Mouse (Mus musculus) ovary, postnatal 36 days (tissue): Measurements from ENCODE around the gene Cpsf6.
"Not testable (repeated sequence)": the region's sequence is repeated elsewhere in the genome, so short reads cannot be mapped to it uniquely, and the experiment has no call there.

Experiments used
- DNase-seq: peaks from one replicate; pipeline ENCODE4 v3.0.0; 2022; ENCODE audit warnings: low spot score, mixed read lengths

Gene Cpsf6

GRCm38 (mm10) chr10:117399839-117400238 is 20.0 kb upstream of the Cpsf6 start:
- DNase-seq, result no peak

GRCm38 (mm10) chr10:117399196-117399595 is 19.4 kb upstream of the Cpsf6 start:
- no peak for DNase-seq

GRCm38 (mm10) chr10:117398044-117398780 is 18.4 kb upstream of the Cpsf6 start:
- DNase-seq, result no peak

GRCm38 (mm10) chr10:117397106-117397625 is 17.4 kb upstream of the Cpsf6 start:
- DNase-seq, result no peak

GRCm38 (mm10) chr10:117396386-117397048 is 16.7 kb upstream of the Cpsf6 start:
- no peak for DNase-seq

- DNase-seq, result no peak
These were observed 16.0 kb upstream of the Cpsf6 start for GRCm38 (mm10) chr10:117395801-117396200.

GRCm38 (mm10) chr10:117394738-117395550 is 15.1 kb upstream of the Cpsf6 start:
- DNase-seq, result no peak

GRCm38 (mm10) chr10:117393891-117394395 is 14.1 kb upstream of the Cpsf6 start:
- DNase-seq, result no peak

GRCm38 (mm10) chr10:117393196-117393890 is 13.5 kb upstream of the Cpsf6 start:
- peak; percentile 14 for DNase-seq

GRCm38 (mm10) chr10:117392832-117393195 is 13.0 kb upstream of the Cpsf6 start:
- DNase-seq, result no peak

GRCm38 (mm10) chr10:117392397-117392796 is 12.6 kb upstream of the Cpsf6 start:
- DNase-seq, result not testable (repeated sequence)

GRCm38 (mm10) chr10:117391801-117392200 is 12.0 kb upstream of the Cpsf6 start:
- no peak for DNase-seq

GRCm38 (mm10) chr10:117391057-117391456 is 11.2 kb upstream of the Cpsf6 start:
- no peak for DNase-seq

GRCm38 (mm10) chr10:117389904-117390875 is 10.4 kb upstream of the Cpsf6 start:
- no peak for DNase-seq

GRCm38 (mm10) chr10:117389371-117389740 is 9.5 kb upstream of the Cpsf6 start:
- no peak for DNase-seq

- no peak for DNase-seq
These were observed 9.0 kb upstream of the Cpsf6 start for GRCm38 (mm10) chr10:117388637-117389370.

GRCm38 (mm10) chr10:117387961-117388636 is 8.3 kb upstream of the Cpsf6 start:
- not testable (repeated sequence) for DNase-seq

- no peak for DNase-seq
These were observed 7.2 kb upstream of the Cpsf6 start for GRCm38 (mm10) chr10:117386981-117387380.

- DNase-seq, result no peak
These were observed 6.4 kb upstream of the Cpsf6 start for GRCm38 (mm10) chr10:117386261-117386660.
